Comparison of ENCODE assay signal across 7 mouse cellular contexts in the genomic region with DNA sequence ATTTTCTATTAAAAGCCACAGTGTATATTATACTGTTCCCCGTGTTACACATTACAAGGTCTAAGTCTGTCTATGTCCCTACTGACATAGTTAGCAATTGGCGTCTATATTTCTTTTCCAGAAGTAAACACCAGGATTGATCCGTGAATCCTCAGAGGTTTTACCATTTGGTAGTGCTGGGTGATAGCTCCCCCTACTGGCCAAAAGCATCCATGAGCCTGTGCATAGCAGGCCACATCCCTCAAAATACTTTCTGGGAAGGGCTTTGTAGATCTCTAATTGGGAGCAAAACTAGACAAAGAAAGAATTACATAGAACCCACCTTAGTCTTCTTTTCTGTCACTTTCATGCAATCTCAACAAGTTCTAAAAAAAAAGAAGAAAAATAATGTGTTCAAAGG. TPM values are rescaled to one million over a fixed set of nuclear protein-coding genes. Genes with fewer than 3 reads are reported as not detected.
DNase-seq lines count a peak whose midpoint lies in the region; ATAC-seq and TF ChIP-seq lines count a peak whose summit lies in the region.

No protein-coding gene starts in this region.

- H3K4me3 ChIP-seq in ES-Bruce4 (ENCODE audit: low read depth, low read length), result no peak overlapping the region
- H3K4me3 ChIP-seq in embryonic facial prominence, embryonic 11.5 days (ENCODE audit: low read depth, low read length), result no peak overlapping the region

- H3K9me3 ChIP-seq in ES-Bruce4 (replicated peaks; ENCODE audit: control insufficient read depth, insufficient read depth, low read length, poor library complexity, severe bottlenecking), result no peaks in the 10 kb centered on the region
- H3K9me3 ChIP-seq in embryonic facial prominence, embryonic 11.5 days (replicated peaks; ENCODE audit: control insufficient read depth, low read length), result no peaks in the 10 kb centered on the region

- peak; percentile 69 for TF ChIP-seq CTCF in ES-Bruce4 (IDR thresholded peaks at IDR 0.05; ENCODE audit: low read depth, low read length)

- H3K4me2 ChIP-seq in embryonic facial prominence, embryonic 11.5 days (ENCODE audit: low read depth, low read length), result no peak overlapping the region

- no peak for TF ChIP-seq POLR2A in ES-Bruce4 (IDR thresholded peaks at IDR 0.05; ENCODE audit: insufficient read depth, low read length)

- no peaks in the 10 kb centered on the region for H3K36me3 ChIP-seq in ES-Bruce4 (ENCODE audit: control insufficient read depth, insufficient read depth, low read length, poor library complexity, severe bottlenecking)
- no peaks in the 10 kb centered on the region for H3K36me3 ChIP-seq in embryonic facial prominence, embryonic 11.5 days (replicated peaks; ENCODE audit: control insufficient read depth, insufficient read depth, low read depth, low read length)

- no peak for TF ChIP-seq EP300 in ES-Bruce4 (IDR thresholded peaks at IDR 0.05; ENCODE audit: insufficient read depth, low read depth, low read length)

- peak; percentile 90 for DNase-seq in adipocyte (ENCODE audit: low spot score)
- peak; percentile 81 for DNase-seq in embryonic facial prominence, embryonic 11.5 days (ENCODE audit: low spot score)
- peak; percentile 72 for DNase-seq in heart, postnatal 4 days
- DNase-seq in layer of hippocampus, adult 9-11 months, result peak; percentile 38
- DNase-seq in lung, postnatal 36 days, result peak; percentile 82
- peak; percentile 34 for DNase-seq in skeletal muscle tissue, adult 2 months (ENCODE audit: low read depth, low spot score)

- H3K27me3 ChIP-seq in ES-Bruce4 (ENCODE audit: control insufficient read depth, insufficient read depth, low read length, poor library complexity, severe bottlenecking), result no peaks in the 10 kb centered on the region
- H3K27me3 ChIP-seq in embryonic facial prominence, embryonic 11.5 days (ENCODE audit: control insufficient read depth, insufficient read depth, low read length), result no peaks in the 10 kb centered on the region

- H3K27ac ChIP-seq in ES-Bruce4 (ENCODE audit: insufficient read depth, low read length), result no peak overlapping the region
- no peak overlapping the region for H3K27ac ChIP-seq in embryonic facial prominence, embryonic 11.5 days (replicated peaks; ENCODE audit: low read depth, low read length)

- H3K4me1 ChIP-seq in ES-Bruce4 (ENCODE audit: control insufficient read depth, insufficient read depth, low read length), result no peaks in the 10 kb centered on the region
- H3K4me1 ChIP-seq in embryonic facial prominence, embryonic 11.5 days (ENCODE audit: control insufficient read depth, insufficient read depth, low read length), result no peaks in the 10 kb centered on the region

- no peak overlapping the region for H3K9ac ChIP-seq in ES-Bruce4 (ENCODE audit: low read depth, poor library complexity, severe bottlenecking)
- no peak overlapping the region for H3K9ac ChIP-seq in embryonic facial prominence, embryonic 11.5 days (replicated peaks; ENCODE audit: low read length)

- WGBS in embryonic facial prominence, embryonic 11.5 days, result 14% methylated on average over 3 of the region's 3 CpGs

- 0 out of 2 replicates have a peak, but pooled peaks have one; percentile 34 for ATAC-seq in embryonic facial prominence, embryonic 11.5 days (replicated peaks; ENCODE audit: insufficient number of reproducible peaks, low FRiP score, low TSS enrichment, low read depth)

RNA-seq across cellular contexts. Expression of gene Anxa1, which starts 43.8 kb away (rescaled TPM):
- 76.7 and 79.3 TPM in 2 replicates for polyA plus RNA-seq in ES-Bruce4 (2011; ENCODE audit: insufficient read depth, insufficient read length, low read depth, missing spikeins)
- polyA plus RNA-seq in embryonic facial prominence, embryonic 11.5 days (2014; fragmentation: Nextera tagmentation; extraction: Ambion mirVana), result 6.5 and 11.4 TPM in 2 replicates
- 10 to 100 TPM; 31.4 to 34.0 TPM for total RNA-seq in heart, postnatal 4 days (2021)

RNA-seq across cellular contexts. Expression of gene Aldh1a1, which starts 58.0 kb away (rescaled TPM):
- not detected in 2 replicates for polyA plus RNA-seq in ES-Bruce4 (2011; ENCODE audit: insufficient read depth, insufficient read length, low read depth, missing spikeins)
- 23.5 and 66.1 TPM in 2 replicates for polyA plus RNA-seq in embryonic facial prominence, embryonic 11.5 days (2014; fragmentation: Nextera tagmentation; extraction: Ambion mirVana)
- total RNA-seq in heart, postnatal 4 days (2021), result 1 to 10 TPM; 5.9 to 7.4 TPM

Comparison
In these comparisons a context has a peak if more than half of its experiments do, and no peak if none do; other contexts are left out.
1. DNase-seq: peak in every context shown above with its lines; median percentile 90 in adipocyte; 82 in lung, postnatal 36 days; 81 in embryonic facial prominence, embryonic 11.5 days; 72 in heart, postnatal 4 days; 38 in layer of hippocampus, adult 9-11 months; 34 in skeletal muscle tissue, adult 2 months.
2. RNA of gene Aldh1a1, which starts 58.0 kb away (polyA plus RNA-seq): 23.5 to 66.1 TPM in embryonic facial prominence, embryonic 11.5 days; not detected in ES-Bruce4; every median in the first group is over 10 times any median in the second.